Mouse (Mus musculus): ENCODE results near the gene Hist1h2bk. TPM values are rescaled to one million over a fixed set of nuclear protein-coding genes. Genes with fewer than 3 reads are reported as not detected.
"Not testable (repeated sequence)": the region's sequence is repeated elsewhere in the genome, so short reads cannot be mapped to it uniquely, and the experiment has no call there.

The Hist1h2bk gene
- polyA plus RNA-seq, 1 experiment from 2014 or later: 9.5 TPM

DNA sequence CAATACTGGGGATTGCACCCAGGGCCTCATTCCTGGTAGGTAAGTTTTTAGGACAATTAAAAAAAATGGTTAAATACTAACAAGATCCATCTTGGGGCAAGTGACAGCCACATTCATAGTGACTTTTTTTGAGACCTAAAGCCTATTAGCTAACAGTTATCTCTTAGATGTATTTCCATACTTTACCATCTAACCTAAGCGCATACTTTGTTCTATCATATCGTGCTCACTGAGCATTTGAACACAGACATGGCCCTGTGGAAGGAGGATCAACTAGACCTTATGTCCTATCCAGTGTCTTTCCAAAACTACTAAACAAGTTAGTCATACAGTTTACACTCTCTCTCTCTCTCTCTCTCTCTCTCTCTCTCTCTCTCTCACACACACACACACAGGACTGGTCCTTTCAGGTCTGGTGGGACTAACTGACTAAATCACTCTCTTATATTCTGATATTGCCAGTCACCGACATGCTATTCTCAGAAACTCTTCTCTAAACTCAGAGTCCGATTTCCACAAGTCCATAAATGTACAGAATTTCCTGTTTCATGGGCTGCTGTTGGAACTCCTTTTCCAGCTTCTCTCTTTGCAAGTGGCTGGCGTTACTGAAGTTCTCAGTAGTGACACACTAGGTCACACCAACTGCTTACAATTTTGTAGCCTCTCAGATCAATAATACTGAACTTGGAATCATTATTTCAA is 1.8 kb upstream of the Hist1h2bk start:
- H3K27me3 ChIP-seq: no peaks in the 10 kb centered on the region
- H3K9ac ChIP-seq: peak overlapping the region; percentile 69
- no peaks in the 10 kb centered on the region for H3K36me3 ChIP-seq
- peak overlapping the region; percentile 46 for H3K4me3 ChIP-seq
- no peak for ATAC-seq (ENCODE audit: insufficient number of reproducible peaks, insufficient read depth, low FRiP score, low TSS enrichment, low read depth)
- peak overlapping the region; percentile 88; the same call in 1 of the 2 replicates for H3K27ac ChIP-seq
- peak overlapping the region; percentile 60 for H3K4me2 ChIP-seq
- 43% methylated on average over 5 of the region's 5 CpGs for WGBS
- no peaks in the 10 kb centered on the region for H3K9me3 ChIP-seq
- peaks cover 19% of the 10 kb centered on the region for H3K4me1 ChIP-seq

DNA sequence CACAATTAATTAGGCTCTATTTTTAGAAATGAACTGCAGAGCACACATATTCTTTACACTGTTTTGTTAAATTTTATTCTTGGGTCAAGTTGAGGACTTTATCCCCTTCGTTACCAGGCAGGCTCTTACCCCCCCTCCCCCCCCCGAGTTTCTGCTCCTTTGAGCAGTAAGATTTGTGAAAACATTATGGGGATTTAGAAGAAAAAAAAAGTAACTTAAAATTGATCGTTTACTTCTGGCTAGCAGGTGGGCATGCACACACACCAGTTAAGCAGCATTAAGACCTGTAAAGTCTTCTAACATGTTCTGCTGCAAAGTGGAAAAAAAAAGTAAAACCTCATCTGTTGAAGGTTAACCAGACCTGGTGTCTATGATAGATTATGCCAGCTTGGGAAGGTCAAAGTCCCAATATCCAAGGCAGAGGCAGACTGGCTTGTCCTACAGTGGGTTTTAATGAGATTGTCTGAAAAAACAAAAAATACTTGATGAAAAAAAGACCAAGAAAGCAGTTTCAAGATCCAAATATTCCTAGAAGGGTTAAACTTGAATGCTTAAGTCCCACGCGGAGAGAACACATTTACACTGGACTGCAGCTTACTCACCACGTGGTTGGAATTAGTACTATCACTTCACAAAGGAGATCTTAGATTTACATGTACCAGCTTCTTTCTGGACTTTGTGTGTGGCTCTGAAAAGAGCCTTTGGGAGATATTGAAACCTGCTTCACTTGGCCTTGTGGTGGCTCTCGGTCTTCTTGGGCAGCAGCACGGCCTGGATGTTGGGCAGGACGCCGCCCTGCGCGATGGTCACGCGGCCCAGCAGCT is 1.0 kb upstream of the Hist1h2bk start:
- peak overlapping the region; percentile 46 for H3K4me3 ChIP-seq
- no peaks in the 10 kb centered on the region for H3K36me3 ChIP-seq
- H3K27ac ChIP-seq: peak overlapping the region; percentile 88
- WGBS: 1% methylated on average over 14 of the region's 14 CpGs
- H3K4me1 ChIP-seq: peaks cover 19% of the 10 kb centered on the region
- H3K4me2 ChIP-seq: peak overlapping the region; percentile 60
- H3K9me3 ChIP-seq: no peaks in the 10 kb centered on the region
- H3K27me3 ChIP-seq: no peaks in the 10 kb centered on the region
- peak overlapping the region; percentile 69 for H3K9ac ChIP-seq
- no peak for ATAC-seq (ENCODE audit: insufficient number of reproducible peaks, insufficient read depth, low FRiP score, low TSS enrichment, low read depth)

DNA sequence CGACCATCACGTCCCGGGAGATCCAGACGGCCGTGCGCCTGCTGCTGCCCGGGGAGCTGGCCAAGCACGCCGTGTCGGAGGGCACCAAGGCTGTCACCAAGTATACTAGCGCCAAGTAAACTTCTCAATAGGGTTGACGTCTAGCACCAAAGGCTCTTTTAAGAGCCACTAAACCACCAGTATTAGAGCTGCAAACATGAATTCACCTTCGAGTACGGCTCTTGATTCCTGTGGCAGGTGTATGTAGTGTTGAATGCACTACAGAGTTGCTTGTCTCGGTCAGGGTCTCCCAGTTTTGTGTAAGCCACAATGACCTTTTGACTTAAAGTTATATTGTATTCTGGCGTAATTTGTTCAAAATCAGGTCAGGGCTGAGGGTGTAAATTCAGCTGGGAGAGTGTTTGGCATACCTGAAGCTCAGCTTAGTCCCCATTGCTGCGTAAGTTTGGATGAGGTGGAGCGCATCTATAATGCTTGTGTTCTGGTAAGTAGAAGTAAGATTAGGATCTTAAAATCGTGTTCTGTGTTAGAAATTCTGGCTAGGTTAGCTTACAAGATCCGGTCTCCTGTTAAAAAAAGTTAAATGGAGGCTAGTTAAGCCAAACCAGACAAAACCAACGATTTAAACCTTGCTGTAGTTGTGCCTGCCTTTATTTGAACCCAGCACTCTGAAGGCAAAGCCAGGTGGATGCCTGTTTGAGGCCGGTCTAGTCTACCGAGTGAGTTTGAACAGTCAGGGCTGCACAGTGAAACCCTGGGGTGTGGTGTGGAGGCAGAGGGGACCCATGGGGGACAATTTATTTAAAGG is 683 bp downstream of the Hist1h2bk start:
- no peaks in the 10 kb centered on the region for H3K27me3 ChIP-seq
- H3K9ac ChIP-seq: peak overlapping the region; percentile 64
- 2% methylated on average over 22 of the region's 23 CpGs for WGBS
- peaks cover 30% of the 10 kb centered on the region for H3K4me1 ChIP-seq
- no peak for ATAC-seq (ENCODE audit: insufficient number of reproducible peaks, insufficient read depth, low FRiP score, low TSS enrichment, low read depth)
- no peaks in the 10 kb centered on the region for H3K36me3 ChIP-seq
- peak overlapping the region; percentile 46 for H3K4me3 ChIP-seq
- H3K4me2 ChIP-seq: peak overlapping the region; percentile 60
- no peaks in the 10 kb centered on the region for H3K9me3 ChIP-seq
- peak overlapping the region; percentile 84 for H3K27ac ChIP-seq

DNA sequence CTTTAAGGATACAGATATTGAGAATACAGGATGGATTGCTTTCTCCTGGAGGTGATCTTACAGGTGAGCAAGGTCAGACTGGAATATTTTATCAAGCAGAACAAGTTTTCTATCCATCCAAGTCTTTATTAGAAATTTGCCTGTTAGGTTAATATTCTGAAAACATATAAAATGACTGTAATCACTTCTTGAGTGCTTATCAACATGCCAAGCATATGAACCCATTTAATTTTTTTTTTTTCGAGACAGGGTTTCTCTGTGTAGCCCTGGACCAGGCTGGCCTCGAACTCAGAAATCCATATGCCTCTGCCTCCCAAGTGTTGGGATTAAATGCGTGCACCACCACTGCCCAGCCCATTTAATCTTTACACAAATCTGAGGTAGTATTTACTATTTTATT is 1.3 kb downstream of the Hist1h2bk start:
- ATAC-seq (ENCODE audit: insufficient number of reproducible peaks, insufficient read depth, low FRiP score, low TSS enrichment, low read depth): no peak
- WGBS: 52% methylated on average over 3 of the region's 3 CpGs
- no peaks in the 10 kb centered on the region for H3K36me3 ChIP-seq

DNA sequence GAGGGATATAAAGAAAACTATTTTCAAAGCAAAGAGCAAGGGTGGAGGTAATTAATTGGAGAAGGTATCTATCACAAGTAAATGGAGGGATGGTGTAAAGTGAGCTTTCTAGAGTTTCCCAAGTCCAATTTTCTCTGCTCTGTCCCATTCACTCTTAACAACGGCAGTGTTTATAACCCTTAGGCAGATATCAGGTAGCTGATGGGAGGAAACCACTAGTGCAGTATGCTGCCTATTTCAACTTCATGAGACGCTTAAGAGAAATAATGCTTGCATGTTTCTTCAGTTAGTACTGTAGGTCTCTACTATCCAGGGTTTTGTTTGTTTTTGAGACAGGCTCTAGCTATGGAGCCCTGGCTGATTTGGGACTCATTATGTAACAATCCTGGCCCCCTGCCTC is 1.7 kb downstream of the Hist1h2bk start:
- H3K9me3 ChIP-seq: no peaks in the 10 kb centered on the region
- H3K4me3 ChIP-seq: no peak overlapping the region
- H3K4me1 ChIP-seq: peaks cover 35% of the 10 kb centered on the region
- H3K4me2 ChIP-seq: no peak overlapping the region
- H3K36me3 ChIP-seq: no peaks in the 10 kb centered on the region
- no peak for ATAC-seq (ENCODE audit: insufficient number of reproducible peaks, insufficient read depth, low FRiP score, low TSS enrichment, low read depth)
- H3K9ac ChIP-seq: no peak overlapping the region
- no peaks in the 10 kb centered on the region for H3K27me3 ChIP-seq
- WGBS: 47% methylated on average over 2 of the region's 2 CpGs
- H3K27ac ChIP-seq: peak overlapping the region; percentile 84

More for the DNA sequence above, 1.3 kb downstream of the Hist1h2bk start:
- H3K4me1 ChIP-seq: peaks cover 31% of the 10 kb centered on the region
- peak overlapping the region; percentile 84 for H3K27ac ChIP-seq
- no peaks in the 10 kb centered on the region for H3K9me3 ChIP-seq
- H3K4me3 ChIP-seq: peak overlapping the region; percentile 46
- H3K9ac ChIP-seq: peak overlapping the region; percentile 64
- peak overlapping the region; percentile 60 for H3K4me2 ChIP-seq
- no peaks in the 10 kb centered on the region for H3K27me3 ChIP-seq

DNA sequence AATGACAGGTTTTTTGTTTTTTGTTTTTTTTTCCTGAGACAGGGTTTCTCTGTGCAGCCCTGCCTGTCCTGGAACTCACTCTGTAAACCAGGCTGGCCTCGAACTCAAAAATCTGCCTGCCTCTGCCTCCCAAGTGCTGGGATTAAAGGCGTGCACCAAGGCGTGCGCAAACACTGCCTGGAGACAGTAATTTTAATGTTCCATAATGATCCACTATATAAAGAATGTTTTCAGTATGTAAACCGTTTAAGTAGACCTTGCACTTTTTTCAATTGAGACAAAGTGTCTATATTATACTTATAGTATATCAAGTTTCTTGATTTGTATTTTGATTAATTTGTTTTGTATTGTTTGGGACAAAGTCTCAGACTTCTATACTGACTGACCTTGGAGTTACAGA is 3.7 kb downstream of the Hist1h2bk start:
- no peaks in the 10 kb centered on the region for H3K36me3 ChIP-seq
- WGBS: 62% methylated on average over 5 of the region's 5 CpGs
- H3K27me3 ChIP-seq: no peaks in the 10 kb centered on the region
- peaks cover 28% of the 10 kb centered on the region for H3K4me1 ChIP-seq
- H3K9me3 ChIP-seq: no peaks in the 10 kb centered on the region
- peak overlapping the region; percentile 81 for H3K4me2 ChIP-seq
- peak overlapping the region; percentile 57 for H3K27ac ChIP-seq
- ATAC-seq (ENCODE audit: insufficient number of reproducible peaks, insufficient read depth, low FRiP score, low TSS enrichment, low read depth): no peak
- no peak overlapping the region for H3K9ac ChIP-seq
- no peak overlapping the region for H3K4me3 ChIP-seq

DNA sequence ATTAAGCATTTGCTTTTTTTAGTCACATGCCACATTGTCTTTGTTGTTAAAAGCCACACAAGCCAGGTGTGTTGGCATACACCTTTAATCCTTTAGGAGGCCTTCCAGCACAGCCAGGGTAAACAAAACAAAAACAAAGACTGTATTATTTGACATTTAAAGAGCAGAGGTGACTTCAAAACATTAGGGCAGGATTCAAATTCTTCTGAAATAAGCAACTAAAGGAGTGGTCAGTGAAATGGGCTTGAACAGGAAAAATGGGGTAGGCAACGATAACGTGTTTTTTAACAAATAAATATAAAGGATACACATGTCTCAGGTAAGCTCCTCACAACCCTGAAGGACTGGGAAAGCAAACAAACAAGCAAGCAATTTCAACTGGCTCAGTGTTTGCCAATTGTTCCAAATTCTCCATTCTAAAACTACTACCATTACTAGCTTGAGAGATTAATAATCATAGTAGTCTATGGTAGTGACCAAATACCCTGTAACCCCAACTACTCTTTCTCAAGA is 4.3 kb downstream of the Hist1h2bk start:
- WGBS: 9% methylated on average over 2 of the region's 2 CpGs
- Histone ChIP-seq H3K4me3 (peak overlapping the region; percentile 50), H3K36me3 (no peaks in the 10 kb centered on the region), H3K4me1 (peaks cover 22% of the 10 kb centered on the region), H3K9me3 (no peaks in the 10 kb centered on the region), H3K9ac (peak overlapping the region; percentile 80), H3K27ac (peak overlapping the region; percentile 96), H3K27me3 (no peaks in the 10 kb centered on the region), H3K4me2 (peak overlapping the region; percentile 81)
- no peak for ATAC-seq (ENCODE audit: insufficient number of reproducible peaks, insufficient read depth, low FRiP score, low TSS enrichment, low read depth)

DNA sequence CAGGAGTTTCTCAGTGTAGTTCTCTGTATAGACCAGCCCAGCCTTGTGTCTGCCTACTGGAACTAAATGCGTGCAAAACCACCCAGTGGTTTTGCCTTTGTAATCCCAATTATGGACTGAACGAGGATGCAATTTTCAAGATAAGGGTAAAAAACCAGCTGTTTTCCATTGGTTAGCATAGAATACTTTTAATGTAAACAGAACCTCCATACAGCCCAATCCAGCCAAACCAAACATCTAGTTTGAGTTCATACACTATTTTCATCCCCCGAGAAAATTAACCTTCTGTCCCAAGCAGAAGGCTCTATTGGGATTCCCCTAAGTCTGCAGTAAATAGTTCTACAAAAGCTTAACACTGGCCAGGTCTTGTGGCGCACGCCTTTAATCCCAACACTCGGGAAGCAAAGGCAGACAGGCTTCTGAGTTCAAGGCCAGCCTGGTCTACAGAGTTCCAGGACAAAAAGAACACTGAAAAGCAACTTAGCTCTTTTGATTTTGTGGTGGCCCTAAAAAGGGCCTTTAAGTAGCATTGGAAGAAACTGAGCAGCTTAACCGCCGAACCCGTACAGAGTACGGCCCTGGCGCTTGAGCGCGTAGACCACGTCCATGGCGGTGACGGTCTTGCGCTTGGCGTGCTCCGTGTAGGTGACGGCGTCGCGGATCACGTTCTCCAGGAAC is 4.9 kb downstream of the Hist1h2bk start:
- Histone ChIP-seq H3K4me1 (peaks cover 22% of the 10 kb centered on the region), H3K4me2 (peak overlapping the region; percentile 81), H3K27me3 (no peaks in the 10 kb centered on the region), H3K9me3 (no peaks in the 10 kb centered on the region), H3K27ac (peak overlapping the region; percentile 96), H3K4me3 (peak overlapping the region; percentile 50), H3K9ac (peak overlapping the region; percentile 80), H3K36me3 (no peaks in the 10 kb centered on the region)
- under 1% methylated on average over 24 of the region's 24 CpGs for WGBS
- peak; percentile 29; the same call in 1 of the 2 replicates for ATAC-seq (ENCODE audit: insufficient number of reproducible peaks, insufficient read depth, low FRiP score, low TSS enrichment, low read depth)

DNA sequence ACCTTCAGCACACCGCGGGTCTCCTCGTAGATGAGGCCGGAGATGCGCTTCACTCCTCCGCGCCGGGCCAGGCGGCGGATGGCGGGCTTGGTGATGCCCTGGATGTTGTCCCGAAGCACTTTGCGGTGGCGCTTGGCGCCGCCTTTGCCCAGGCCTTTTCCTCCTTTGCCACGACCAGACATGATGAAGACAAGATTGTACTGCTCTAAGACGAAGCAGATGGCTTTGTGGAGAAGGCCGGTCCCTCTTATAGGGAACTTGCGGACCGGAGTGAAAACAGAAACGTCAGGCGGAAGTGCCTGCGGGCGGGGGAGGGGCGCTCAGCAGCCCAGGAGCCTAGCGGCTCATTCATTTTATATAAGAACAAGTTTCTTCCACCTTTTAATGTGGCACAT is 5.5 kb downstream of the Hist1h2bk start, which contains the start of gene Hist1h4i:
Gene Hist1h4i (minus strand): TSS at position 221 of the 395 bp plus-strand sequence.
- WGBS: 0% methylated on average over 27 of the region's 27 CpGs
- H3K9ac ChIP-seq: peak within 1 kb of the TSS; percentile 80
- H3K27ac ChIP-seq: peak within 1 kb of the TSS; percentile 96
- peaks cover 22% of the 10 kb centered on the region for H3K4me1 ChIP-seq
- H3K36me3 ChIP-seq, H3K27me3 ChIP-seq, H3K9me3 ChIP-seq: not testable (repeated sequence)
- peak within 1 kb of the TSS; percentile 50 for H3K4me3 ChIP-seq
- peak within 1 kb of the TSS; percentile 81 for H3K4me2 ChIP-seq
- peak; percentile 61 for ATAC-seq (ENCODE audit: insufficient number of reproducible peaks, insufficient read depth, low FRiP score, low TSS enrichment, low read depth)

DNA sequence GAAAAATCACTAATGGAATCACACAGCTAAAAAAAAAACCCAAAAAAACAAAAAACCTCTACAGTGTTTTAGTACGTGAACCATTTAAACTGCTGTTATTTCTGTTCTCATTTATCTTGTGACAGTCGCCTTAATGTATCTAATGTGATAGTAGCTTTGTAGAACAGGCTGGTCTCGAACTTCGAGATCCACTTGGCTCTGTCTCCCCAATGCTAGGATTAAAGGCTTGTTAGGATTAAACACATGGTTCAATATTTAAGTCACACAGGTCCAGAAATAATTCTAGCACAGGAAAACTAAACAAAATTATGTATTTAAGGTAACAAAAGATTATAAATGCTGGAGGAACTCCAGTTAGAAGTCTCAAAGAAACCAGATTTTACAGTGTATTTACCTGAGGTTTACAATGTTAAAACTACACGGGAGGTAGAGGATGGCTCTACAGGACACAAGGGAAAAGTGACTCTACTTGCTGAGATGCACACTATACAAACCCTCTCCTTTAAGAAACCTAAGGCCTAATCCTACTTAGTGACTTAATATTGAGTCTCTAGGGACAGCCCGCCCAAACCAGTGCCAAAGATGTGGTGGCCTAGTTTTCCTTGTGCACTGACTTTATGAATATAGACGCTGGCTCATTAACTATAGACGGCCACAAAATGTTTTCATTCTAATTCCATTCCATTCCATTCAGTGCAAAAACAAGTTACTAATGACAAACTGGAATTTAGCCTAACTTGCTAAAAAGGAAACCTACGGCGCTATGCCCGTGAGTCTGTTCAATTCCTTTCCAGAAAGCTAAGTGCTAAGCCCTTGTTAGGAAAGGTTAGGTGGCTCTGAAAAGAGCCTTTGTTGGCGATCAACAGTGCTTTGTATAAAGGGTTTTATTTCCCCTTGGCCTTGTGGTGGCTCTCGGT is 6.2 kb downstream of the Hist1h2bk start:
- no peak for ATAC-seq (ENCODE audit: insufficient number of reproducible peaks, insufficient read depth, low FRiP score, low TSS enrichment, low read depth)
- Histone ChIP-seq H3K27me3 (no peaks in the 10 kb centered on the region), H3K4me3 (peak overlapping the region; percentile 50), H3K36me3 (no peaks in the 10 kb centered on the region), H3K9me3 (no peaks in the 10 kb centered on the region), H3K4me1 (peaks cover 15% of the 10 kb centered on the region), H3K27ac (peak overlapping the region; percentile 96), H3K9ac (peak overlapping the region; percentile 74), H3K4me2 (peak overlapping the region; percentile 81)
- 2% methylated on average over 13 of the region's 13 CpGs for WGBS
